Mouse (Mus musculus): ENCODE data around the gene Ank3. TPM values are rescaled to one million over a fixed set of nuclear protein-coding genes. Genes with fewer than 3 reads are reported as not detected.

Ank3 gene
- total and polyA plus RNA-seq, 2 experiments from 2014 or later, result 66.6 to 253 TPM

DNA sequence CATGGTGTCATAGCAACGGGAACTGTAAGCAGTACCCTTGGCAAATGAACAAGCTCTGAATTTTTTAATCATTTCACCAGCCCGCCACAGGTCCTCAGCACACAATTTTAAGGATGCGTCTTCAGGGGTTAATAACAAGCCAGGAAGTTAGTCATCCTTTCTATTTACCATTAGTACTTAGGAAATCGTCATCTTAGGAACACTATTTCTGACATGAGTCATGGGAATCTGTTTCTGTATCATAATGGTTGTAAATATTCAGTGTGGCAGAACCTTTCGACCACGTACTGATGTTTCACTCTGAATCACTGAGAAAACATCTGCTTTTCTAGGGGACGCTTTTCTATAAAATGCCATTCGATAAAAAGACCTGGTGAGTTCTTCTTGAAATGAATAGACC lies 109.1 kb downstream of the Ank3 start:
- H3K9ac ChIP-seq (replicated peaks; ENCODE audit: low read length, poor library complexity, severe bottlenecking), result no peak overlapping the region
- H3K4me2 ChIP-seq (ENCODE audit: low read depth, low read length, poor library complexity, severe bottlenecking), result no peak overlapping the region
- no peak overlapping the region for H3K4me3 ChIP-seq (ENCODE audit: low read depth, low read length)
- no peaks in the 10 kb centered on the region for H3K9me3 ChIP-seq (ENCODE audit: low read length)
- H3K27me3 ChIP-seq (ENCODE audit: insufficient read depth, low read length), result no peaks in the 10 kb centered on the region
- H3K36me3 ChIP-seq (ENCODE audit: insufficient read depth, low read length), result no peaks in the 10 kb centered on the region
- DNase-seq (ENCODE audit: low spot score), result no peak
- no peak overlapping the region for H3K27ac ChIP-seq (ENCODE audit: low read depth, low read length)
- no peak for ATAC-seq (ENCODE audit: low FRiP score)
- WGBS, result 89% methylated on average over 8 of the region's 8 CpGs
- TF ChIP-seq CTCF (IDR thresholded peaks at IDR 0.05), result no peak
- no peaks in the 10 kb centered on the region for H3K4me1 ChIP-seq (ENCODE audit: insufficient read depth, low read length)

DNA sequence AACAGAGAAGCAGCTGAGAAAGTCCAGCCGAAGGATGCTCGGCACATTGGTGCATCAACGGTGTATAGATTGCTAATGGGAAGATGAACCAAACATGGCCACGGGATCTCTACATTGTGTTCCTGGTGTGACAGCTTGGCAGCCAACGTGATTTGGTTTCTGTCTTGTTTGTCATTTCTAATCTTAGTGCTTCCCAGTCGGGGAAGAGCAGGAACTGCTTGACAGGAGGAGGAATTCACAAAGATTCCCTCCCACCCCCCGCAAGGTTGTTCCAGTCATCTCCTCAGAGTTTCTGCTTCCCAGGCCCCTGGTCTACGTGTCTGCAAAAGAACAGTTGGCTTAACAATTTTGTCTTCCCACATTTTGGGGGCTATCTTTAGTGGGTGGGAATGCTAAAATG lies 111.8 kb downstream of the Ank3 start:
- no peak overlapping the region for H3K4me2 ChIP-seq (ENCODE audit: low read depth, low read length, poor library complexity, severe bottlenecking)
- no peaks in the 10 kb centered on the region for H3K9me3 ChIP-seq (ENCODE audit: low read length)
- ATAC-seq (ENCODE audit: low FRiP score) (no peak), DNase-seq (ENCODE audit: low spot score) (no peak)
- no peak overlapping the region for H3K27ac ChIP-seq (ENCODE audit: low read depth, low read length)
- H3K27me3 ChIP-seq (ENCODE audit: insufficient read depth, low read length), result no peaks in the 10 kb centered on the region
- H3K4me1 ChIP-seq (ENCODE audit: insufficient read depth, low read length), result no peaks in the 10 kb centered on the region
- no peak overlapping the region for H3K4me3 ChIP-seq (ENCODE audit: low read depth, low read length)
- H3K36me3 ChIP-seq (ENCODE audit: insufficient read depth, low read length), result no peaks in the 10 kb centered on the region
- TF ChIP-seq CTCF (IDR thresholded peaks at IDR 0.05), result no peak
- H3K9ac ChIP-seq (replicated peaks; ENCODE audit: low read length, poor library complexity, severe bottlenecking), result no peak overlapping the region
- 79% methylated on average over 8 of the region's 8 CpGs for WGBS

DNA sequence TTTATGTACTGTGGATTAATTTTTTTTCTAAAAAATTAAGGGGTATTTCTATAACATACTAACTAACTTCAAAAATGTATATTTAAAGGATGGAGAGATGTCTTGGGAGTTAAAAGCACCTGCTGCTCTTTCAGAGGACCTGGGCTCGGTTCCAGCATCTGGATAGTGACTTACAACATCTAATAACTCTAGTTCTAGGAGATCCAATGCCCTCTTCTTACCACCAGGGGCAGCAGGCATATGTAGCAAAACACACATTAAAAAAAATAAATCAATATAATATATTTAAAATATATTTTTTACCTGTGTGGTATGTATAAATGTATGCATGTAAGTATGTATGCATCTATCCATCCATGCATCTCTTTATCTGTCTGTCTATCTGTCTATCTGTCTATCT lies 112.7 kb downstream of the Ank3 start:
- no peak overlapping the region for H3K9ac ChIP-seq (replicated peaks; ENCODE audit: low read length, poor library complexity, severe bottlenecking)
- H3K4me1 ChIP-seq (ENCODE audit: insufficient read depth, low read length), result no peaks in the 10 kb centered on the region
- H3K27ac ChIP-seq (ENCODE audit: low read depth, low read length), result no peak overlapping the region
- H3K9me3 ChIP-seq (ENCODE audit: low read length), result no peaks in the 10 kb centered on the region
- peak; percentile 49 for TF ChIP-seq CTCF (IDR thresholded peaks at IDR 0.05)
- WGBS, result 88% methylated on average over 1 of the region's 1 CpGs
- DNase-seq (ENCODE audit: low spot score), result no peak
- H3K4me3 ChIP-seq (ENCODE audit: low read depth, low read length), result no peak overlapping the region
- ATAC-seq (ENCODE audit: low FRiP score), result no peak
- no peaks in the 10 kb centered on the region for H3K27me3 ChIP-seq (ENCODE audit: insufficient read depth, low read length)
- H3K4me2 ChIP-seq (ENCODE audit: low read depth, low read length, poor library complexity, severe bottlenecking), result no peak overlapping the region
- no peaks in the 10 kb centered on the region for H3K36me3 ChIP-seq (ENCODE audit: insufficient read depth, low read length)

DNA sequence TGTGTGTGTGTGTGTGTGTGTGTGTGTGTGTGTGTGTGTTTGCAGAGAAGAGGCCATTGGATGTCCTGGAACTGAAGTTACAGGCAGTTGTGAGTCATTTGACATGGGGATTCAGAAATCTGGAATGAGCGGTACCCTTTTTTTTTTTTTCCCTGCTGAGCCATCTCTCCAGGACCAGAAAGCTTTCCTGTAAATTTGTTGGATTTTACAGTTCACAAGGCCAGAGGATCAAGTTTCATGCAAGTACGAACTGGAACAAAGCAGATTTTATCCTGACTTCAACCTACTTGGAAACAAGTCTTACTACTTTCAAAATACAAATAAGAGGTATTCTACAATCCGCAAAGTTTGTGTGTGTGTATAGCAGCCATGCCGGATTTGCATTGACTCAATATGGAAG lies 123.4 kb downstream of the Ank3 start:
- 72% methylated on average over 4 of the region's 4 CpGs for WGBS
- no peak for DNase-seq (ENCODE audit: low spot score)
- no peak overlapping the region for H3K4me3 ChIP-seq (ENCODE audit: low read depth, low read length)
- H3K27ac ChIP-seq (ENCODE audit: low read depth, low read length), result no peak overlapping the region
- no peaks in the 10 kb centered on the region for H3K4me1 ChIP-seq (ENCODE audit: insufficient read depth, low read length)
- H3K27me3 ChIP-seq (ENCODE audit: insufficient read depth, low read length), result no peaks in the 10 kb centered on the region
- no peaks in the 10 kb centered on the region for H3K36me3 ChIP-seq (ENCODE audit: insufficient read depth, low read length)
- no peak for ATAC-seq (ENCODE audit: low FRiP score)
- no peaks in the 10 kb centered on the region for H3K9me3 ChIP-seq (ENCODE audit: low read length)
- H3K9ac ChIP-seq (replicated peaks; ENCODE audit: low read length, poor library complexity, severe bottlenecking), result no peak overlapping the region
- no peak overlapping the region for H3K4me2 ChIP-seq (ENCODE audit: low read depth, low read length, poor library complexity, severe bottlenecking)
- TF ChIP-seq CTCF (IDR thresholded peaks at IDR 0.05), result no peak

DNA sequence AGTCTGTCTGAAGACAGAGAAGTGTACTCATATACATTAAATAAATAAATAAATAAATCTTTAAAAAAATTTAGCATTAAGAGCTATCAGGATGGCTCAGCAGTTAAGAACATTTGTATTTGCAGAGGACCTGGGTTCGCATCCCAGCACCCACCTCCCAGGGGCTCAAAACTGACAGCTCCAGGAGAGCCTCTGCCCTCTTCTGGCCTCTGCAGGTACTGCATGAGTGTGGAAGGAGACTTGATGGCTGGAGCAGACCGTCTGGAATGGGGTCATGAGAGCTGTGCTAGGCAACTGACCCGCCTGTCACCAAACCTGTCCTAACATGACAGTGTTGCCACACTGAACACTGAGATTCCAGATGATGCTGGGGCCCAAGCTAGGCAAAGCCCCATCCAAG lies 124.6 kb downstream of the Ank3 start:
- 85% methylated on average over 3 of the region's 3 CpGs for WGBS
- ATAC-seq (ENCODE audit: low FRiP score) (no peak), DNase-seq (ENCODE audit: low spot score) (no peak)
- no peaks in the 10 kb centered on the region for H3K9me3 ChIP-seq (ENCODE audit: low read length)
- H3K27ac ChIP-seq (ENCODE audit: low read depth, low read length), result no peak overlapping the region
- H3K4me3 ChIP-seq (ENCODE audit: low read depth, low read length), result no peak overlapping the region
- no peaks in the 10 kb centered on the region for H3K4me1 ChIP-seq (ENCODE audit: insufficient read depth, low read length)
- no peaks in the 10 kb centered on the region for H3K27me3 ChIP-seq (ENCODE audit: insufficient read depth, low read length)
- H3K4me2 ChIP-seq (ENCODE audit: low read depth, low read length, poor library complexity, severe bottlenecking), result no peak overlapping the region
- TF ChIP-seq CTCF (IDR thresholded peaks at IDR 0.05), result peak; percentile 40
- no peak overlapping the region for H3K9ac ChIP-seq (replicated peaks; ENCODE audit: low read length, poor library complexity, severe bottlenecking)
- H3K36me3 ChIP-seq (ENCODE audit: insufficient read depth, low read length), result no peaks in the 10 kb centered on the region

DNA sequence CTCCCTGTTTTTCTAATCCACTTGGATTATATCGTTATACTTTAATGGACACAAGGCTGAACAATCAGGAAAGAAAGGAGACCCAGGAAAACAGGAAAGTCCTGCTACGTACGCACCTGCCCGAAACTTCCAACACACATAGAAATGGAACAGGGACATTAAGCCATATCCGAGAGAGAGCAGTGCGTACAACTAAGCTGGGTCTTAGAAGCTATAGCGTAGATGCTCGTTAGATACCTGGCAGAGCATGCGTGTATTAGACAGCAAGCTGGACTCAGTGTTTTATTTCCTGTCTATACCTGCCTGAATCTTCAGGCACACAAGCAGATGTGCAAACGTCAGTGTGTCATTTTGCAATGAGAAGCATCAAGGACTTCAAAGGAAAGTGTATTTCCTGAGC lies 128.7 kb downstream of the Ank3 start:
- TF ChIP-seq CTCF (IDR thresholded peaks at IDR 0.05), result no peak
- ATAC-seq (ENCODE audit: low FRiP score) (no peak), DNase-seq (ENCODE audit: low spot score) (no peak)
- Histone ChIP-seq H3K4me1 (ENCODE audit: insufficient read depth, low read length) (no peaks in the 10 kb centered on the region), H3K36me3 (ENCODE audit: insufficient read depth, low read length) (no peaks in the 10 kb centered on the region), H3K9ac (replicated peaks; ENCODE audit: low read length, poor library complexity, severe bottlenecking) (no peak overlapping the region), H3K27me3 (ENCODE audit: insufficient read depth, low read length) (no peaks in the 10 kb centered on the region), H3K4me3 (ENCODE audit: low read depth, low read length) (no peak overlapping the region), H3K9me3 (ENCODE audit: low read length) (no peaks in the 10 kb centered on the region), H3K4me2 (ENCODE audit: low read depth, low read length, poor library complexity, severe bottlenecking) (no peak overlapping the region), H3K27ac (ENCODE audit: low read depth, low read length) (no peak overlapping the region)
- WGBS, result 43% methylated on average over 10 of the region's 10 CpGs
